Mouse (Mus musculus): ENCODE data around the gene Naa40. TPM values are rescaled to one million over a fixed set of nuclear protein-coding genes. Genes with fewer than 3 reads are reported as not detected.

Naa40 gene
- polyA plus RNA-seq, 1 experiment: 69.3 TPM

DNA sequence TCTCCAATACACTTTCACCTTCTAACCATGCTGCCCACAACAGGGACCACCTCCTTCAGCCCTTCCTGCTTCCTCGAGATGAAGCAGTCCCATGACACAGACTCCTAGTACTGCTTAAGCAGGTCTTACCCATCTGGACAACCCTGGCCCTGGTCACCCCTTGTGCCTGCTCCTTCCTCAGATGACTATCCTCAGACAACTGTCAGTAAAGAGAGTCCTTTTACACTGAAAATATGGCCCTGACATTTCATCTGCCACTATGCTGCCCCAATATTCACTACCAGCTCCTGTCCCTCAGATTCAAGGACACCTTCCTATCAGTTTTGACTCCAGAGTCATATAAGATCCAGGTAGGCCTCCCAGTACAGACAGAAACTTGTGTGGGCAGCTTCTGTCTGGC is 40.6 kb downstream of the Naa40 start:
- no peak for TF ChIP-seq CTCF (IDR thresholded peaks at IDR 0.05; ENCODE audit: control insufficient read depth, insufficient read depth, insufficient replicate concordance, low read depth, low read length)
- TF ChIP-seq POLR2A (IDR thresholded peaks at IDR 0.05; ENCODE audit: control insufficient read depth, low read depth, low read length): no peak
- H3K36me3 ChIP-seq (ENCODE audit: control insufficient read depth, insufficient read depth, low read length): peaks cover 9% of the 10 kb centered on the region
- no peaks in the 10 kb centered on the region for H3K27me3 ChIP-seq (ENCODE audit: control insufficient read depth, insufficient read depth, low read length)
- H3K4me3 ChIP-seq (ENCODE audit: control insufficient read depth, low read depth, low read length): no peak overlapping the region
- peaks cover 20% of the 10 kb centered on the region for H3K4me1 ChIP-seq (ENCODE audit: control insufficient read depth, insufficient read depth, low read length)
- H3K27ac ChIP-seq (ENCODE audit: control insufficient read depth, insufficient read depth, low read depth, low read length): no peak overlapping the region

DNA sequence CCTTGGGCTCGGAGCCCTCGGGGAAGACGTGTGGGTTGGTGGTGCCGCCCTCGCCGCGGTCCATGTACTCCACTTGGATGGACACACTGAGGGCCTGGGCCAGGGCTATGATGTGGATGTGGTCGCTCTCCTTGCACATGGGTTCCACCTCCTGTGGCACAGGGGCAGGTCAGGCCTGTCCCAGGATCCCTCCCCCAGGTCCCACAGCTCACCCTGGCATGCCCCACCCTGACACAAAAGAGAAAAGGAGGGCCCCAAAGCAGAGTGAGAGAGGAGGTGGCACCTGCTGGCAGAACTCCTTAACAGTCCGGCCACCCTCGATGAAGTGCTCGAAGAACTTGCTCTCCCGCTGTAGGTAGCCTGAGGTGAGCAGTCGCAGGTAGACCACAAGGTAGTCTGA is 41.9 kb downstream of the Naa40 start:
- Histone ChIP-seq H3K4me3 (ENCODE audit: control insufficient read depth, low read depth, low read length) (no peak overlapping the region), H3K36me3 (ENCODE audit: control insufficient read depth, insufficient read depth, low read length) (peaks cover 9% of the 10 kb centered on the region), H3K4me1 (ENCODE audit: control insufficient read depth, insufficient read depth, low read length) (peaks cover 14% of the 10 kb centered on the region), H3K27me3 (ENCODE audit: control insufficient read depth, insufficient read depth, low read length) (no peaks in the 10 kb centered on the region), H3K27ac (ENCODE audit: control insufficient read depth, insufficient read depth, low read depth, low read length) (no peak overlapping the region)
- TF ChIP-seq CTCF (IDR thresholded peaks at IDR 0.05; ENCODE audit: control insufficient read depth, insufficient read depth, insufficient replicate concordance, low read depth, low read length) (no peak), POLR2A (IDR thresholded peaks at IDR 0.05; ENCODE audit: control insufficient read depth, low read depth, low read length) (no peak)

- no peak overlapping the region for H3K27ac ChIP-seq (ENCODE audit: control insufficient read depth, insufficient read depth, low read depth, low read length)
- no peaks in the 10 kb centered on the region for H3K27me3 ChIP-seq (ENCODE audit: control insufficient read depth, insufficient read depth, low read length)
Observed at GRCm38 (mm10) chr19:7197445-7197844, 43.5 kb downstream of the Naa40 start.

DNA sequence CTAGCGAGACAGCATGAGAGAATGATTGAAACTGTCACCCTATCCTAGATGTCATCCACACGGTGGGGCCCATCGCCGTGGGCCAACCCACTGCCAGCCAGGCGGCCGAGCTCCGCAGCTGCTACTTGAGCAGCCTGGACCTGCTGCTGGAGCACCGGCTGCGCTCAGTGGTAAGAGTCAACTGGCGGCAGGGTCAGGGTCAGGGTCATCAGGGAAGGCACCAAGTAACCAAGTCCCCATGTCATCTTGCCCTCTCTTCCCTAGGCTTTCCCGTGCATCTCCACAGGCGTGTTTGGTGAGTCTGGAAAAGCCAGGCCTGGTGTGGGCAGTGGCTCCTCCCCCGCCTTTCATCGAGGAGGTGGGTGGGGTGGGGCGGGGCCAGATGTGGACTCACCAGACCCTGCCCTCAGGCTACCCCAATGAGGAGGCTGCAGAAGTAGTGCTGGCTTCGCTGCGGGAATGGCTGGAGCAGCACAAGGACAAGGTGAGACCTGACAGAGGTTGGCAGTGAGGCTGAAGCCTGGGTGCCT is 44.2 kb downstream of the Naa40 start:
- Histone ChIP-seq H3K4me3 (ENCODE audit: control insufficient read depth, low read depth, low read length) (no peak overlapping the region), H3K27ac (ENCODE audit: control insufficient read depth, insufficient read depth, low read depth, low read length) (no peak overlapping the region), H3K4me1 (ENCODE audit: control insufficient read depth, insufficient read depth, low read length) (peaks cover 14% of the 10 kb centered on the region)

More at GRCm38 (mm10) chr19:7197445-7197844, 43.5 kb downstream of the Naa40 start:
- Histone ChIP-seq H3K4me3 (ENCODE audit: control insufficient read depth, low read depth, low read length) (no peak overlapping the region), H3K36me3 (ENCODE audit: control insufficient read depth, insufficient read depth, low read length) (peaks cover 4% of the 10 kb centered on the region), H3K4me1 (ENCODE audit: control insufficient read depth, insufficient read depth, low read length) (peaks cover 14% of the 10 kb centered on the region)
- TF ChIP-seq CTCF (IDR thresholded peaks at IDR 0.05; ENCODE audit: control insufficient read depth, insufficient read depth, insufficient replicate concordance, low read depth, low read length) (no peak), POLR2A (IDR thresholded peaks at IDR 0.05; ENCODE audit: control insufficient read depth, low read depth, low read length) (no peak)

GRCm38 (mm10) chr19:7195900-7196728 is 44.9 kb downstream of the Naa40 start:
- H3K4me3 ChIP-seq (ENCODE audit: control insufficient read depth, low read depth, low read length): no peak overlapping the region
- no peaks in the 10 kb centered on the region for H3K27me3 ChIP-seq (ENCODE audit: control insufficient read depth, insufficient read depth, low read length)
- peaks cover 4% of the 10 kb centered on the region for H3K36me3 ChIP-seq (ENCODE audit: control insufficient read depth, insufficient read depth, low read length)
- peaks cover 14% of the 10 kb centered on the region for H3K4me1 ChIP-seq (ENCODE audit: control insufficient read depth, insufficient read depth, low read length)
- TF ChIP-seq CTCF (IDR thresholded peaks at IDR 0.05; ENCODE audit: control insufficient read depth, insufficient read depth, insufficient replicate concordance, low read depth, low read length) (peak; percentile 75), POLR2A (IDR thresholded peaks at IDR 0.05; ENCODE audit: control insufficient read depth, low read depth, low read length) (no peak)
- no peak overlapping the region for H3K27ac ChIP-seq (ENCODE audit: control insufficient read depth, insufficient read depth, low read depth, low read length)

More for the DNA sequence above, 44.2 kb downstream of the Naa40 start:
- H3K27me3 ChIP-seq (ENCODE audit: control insufficient read depth, insufficient read depth, low read length): no peaks in the 10 kb centered on the region
- TF ChIP-seq POLR2A (IDR thresholded peaks at IDR 0.05; ENCODE audit: control insufficient read depth, low read depth, low read length) (no peak), CTCF (IDR thresholded peaks at IDR 0.05; ENCODE audit: control insufficient read depth, insufficient read depth, insufficient replicate concordance, low read depth, low read length) (no peak)
- peaks cover 4% of the 10 kb centered on the region for H3K36me3 ChIP-seq (ENCODE audit: control insufficient read depth, insufficient read depth, low read length)

GRCm38 (mm10) chr19:7192561-7192967 is 48.4 kb downstream of the Naa40 start:
- Histone ChIP-seq H3K36me3 (ENCODE audit: control insufficient read depth, insufficient read depth, low read length) (no peaks in the 10 kb centered on the region), H3K4me1 (ENCODE audit: control insufficient read depth, insufficient read depth, low read length) (peaks cover 14% of the 10 kb centered on the region), H3K4me3 (ENCODE audit: control insufficient read depth, low read depth, low read length) (no peak overlapping the region), H3K27me3 (ENCODE audit: control insufficient read depth, insufficient read depth, low read length) (no peaks in the 10 kb centered on the region), H3K27ac (ENCODE audit: control insufficient read depth, insufficient read depth, low read depth, low read length) (no peak overlapping the region)
- no peak for TF ChIP-seq CTCF (IDR thresholded peaks at IDR 0.05; ENCODE audit: control insufficient read depth, insufficient read depth, insufficient replicate concordance, low read depth, low read length)
- TF ChIP-seq POLR2A (IDR thresholded peaks at IDR 0.05; ENCODE audit: control insufficient read depth, low read depth, low read length): no peak

GRCm38 (mm10) chr19:7191639-7192038 is 49.3 kb downstream of the Naa40 start:
- no peak for TF ChIP-seq CTCF (IDR thresholded peaks at IDR 0.05; ENCODE audit: control insufficient read depth, insufficient read depth, insufficient replicate concordance, low read depth, low read length)
- no peak for TF ChIP-seq POLR2A (IDR thresholded peaks at IDR 0.05; ENCODE audit: control insufficient read depth, low read depth, low read length)
- Histone ChIP-seq H3K36me3 (ENCODE audit: control insufficient read depth, insufficient read depth, low read length) (no peaks in the 10 kb centered on the region), H3K27ac (ENCODE audit: control insufficient read depth, insufficient read depth, low read depth, low read length) (no peak overlapping the region), H3K4me3 (ENCODE audit: control insufficient read depth, low read depth, low read length) (no peak overlapping the region), H3K27me3 (ENCODE audit: control insufficient read depth, insufficient read depth, low read length) (no peaks in the 10 kb centered on the region), H3K4me1 (ENCODE audit: control insufficient read depth, insufficient read depth, low read length) (peaks cover 8% of the 10 kb centered on the region)

Data from testis, adult 2 months (tissue).